Mouse (Mus musculus): Measurements from ENCODE around the gene Catsperd.
"Not testable (repeated sequence)": the region's sequence is repeated elsewhere in the genome, so short reads cannot be mapped to it uniquely, and the experiment has no call there.

Gene Catsperd

GRCm38 (mm10) chr17:56613236-56613844 is 14.6 kb upstream of the Catsperd start, which contains the start of gene Rpl36:
Gene Rpl36 (plus strand): TSS chr17:56613416.
- peak; percentile 98 for DNase-seq

DNA sequence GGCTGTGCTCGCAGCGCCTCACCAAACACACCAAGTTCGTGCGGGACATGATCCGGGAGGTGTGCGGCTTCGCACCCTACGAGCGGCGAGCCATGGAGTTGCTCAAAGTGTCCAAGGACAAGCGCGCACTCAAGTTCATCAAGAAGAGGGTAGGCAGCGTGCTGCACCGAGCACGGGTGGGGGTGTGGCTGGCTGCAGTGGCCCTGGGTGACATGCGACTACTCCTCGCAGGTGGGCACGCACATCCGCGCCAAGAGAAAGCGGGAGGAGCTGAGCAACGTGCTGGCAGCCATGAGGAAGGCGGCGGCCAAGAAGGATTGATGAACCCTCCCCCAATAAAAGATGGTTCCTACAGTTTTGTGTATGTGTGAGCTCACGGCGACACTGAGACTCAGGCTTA is 14.1 kb upstream of the Catsperd start:
- DNase-seq: peak; percentile 51 to 64

DNA sequence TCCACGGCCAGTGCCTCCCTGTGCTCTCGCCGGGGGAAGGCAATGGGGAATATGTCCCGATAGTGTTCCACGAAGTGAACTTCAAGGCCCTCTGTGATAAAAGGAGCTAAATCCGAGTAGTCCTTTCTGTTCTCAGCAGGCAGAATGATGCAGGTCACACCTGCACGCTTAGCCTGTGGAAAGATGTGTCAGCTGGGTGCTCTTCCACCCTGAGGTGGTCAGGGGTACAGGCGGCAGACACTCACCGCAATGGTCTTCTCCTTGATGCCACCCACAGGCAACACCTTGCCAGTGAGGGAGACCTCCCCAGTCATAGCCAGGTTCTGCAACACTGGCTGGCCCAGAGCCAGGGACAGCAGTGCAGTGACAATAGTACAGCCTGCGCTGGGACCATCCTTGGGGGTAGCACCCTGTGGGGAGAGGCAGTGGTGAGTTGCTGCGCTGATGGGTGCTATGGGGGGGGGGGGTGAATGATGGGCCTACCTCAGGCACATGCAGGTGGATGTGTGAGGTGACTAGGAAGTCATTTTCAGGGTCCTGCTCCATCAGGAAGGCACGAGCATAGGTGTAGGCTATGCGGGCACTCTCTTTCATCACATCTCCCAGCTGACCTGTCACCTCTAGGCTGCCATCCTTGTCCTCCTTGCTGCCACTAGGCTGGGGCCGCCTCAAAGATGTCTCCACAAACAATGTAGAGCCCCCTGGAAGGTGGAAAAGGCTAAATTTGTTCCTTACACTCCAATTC is 13.4 kb upstream of the Catsperd start:
- DNase-seq: peak in 1 of 2 experiments; percentile 55

GRCm38 (mm10) chr17:56615136-56615784 is 12.7 kb upstream of the Catsperd start:
- DNase-seq: no peak

GRCm38 (mm10) chr17:56615792-56616191 is 12.2 kb upstream of the Catsperd start:
- DNase-seq: no peak

DNA sequence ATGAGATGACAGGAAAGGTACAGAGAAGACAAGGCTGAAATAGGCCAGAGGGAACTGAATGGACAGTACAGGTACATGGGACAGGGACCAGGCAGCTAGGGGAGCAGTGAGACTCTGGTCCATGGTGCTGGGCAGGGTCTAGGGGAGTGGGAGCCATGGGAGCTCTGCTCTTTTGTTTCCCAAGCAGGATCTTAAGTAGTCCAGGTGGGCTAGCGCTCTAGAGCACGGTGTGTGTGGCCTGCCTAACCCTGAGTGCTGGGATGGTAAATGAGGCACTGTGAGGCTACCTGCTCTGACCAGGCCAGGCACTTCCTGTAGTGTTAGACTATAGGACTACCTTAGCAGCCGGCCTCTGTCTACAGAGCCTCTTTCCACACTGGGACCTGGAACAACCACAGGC is 11.2 kb upstream of the Catsperd start:
- DNase-seq: no peak

- no peak for DNase-seq
Measured at GRCm38 (mm10) chr17:56617628-56618027, 10.3 kb upstream of the Catsperd start.

DNA sequence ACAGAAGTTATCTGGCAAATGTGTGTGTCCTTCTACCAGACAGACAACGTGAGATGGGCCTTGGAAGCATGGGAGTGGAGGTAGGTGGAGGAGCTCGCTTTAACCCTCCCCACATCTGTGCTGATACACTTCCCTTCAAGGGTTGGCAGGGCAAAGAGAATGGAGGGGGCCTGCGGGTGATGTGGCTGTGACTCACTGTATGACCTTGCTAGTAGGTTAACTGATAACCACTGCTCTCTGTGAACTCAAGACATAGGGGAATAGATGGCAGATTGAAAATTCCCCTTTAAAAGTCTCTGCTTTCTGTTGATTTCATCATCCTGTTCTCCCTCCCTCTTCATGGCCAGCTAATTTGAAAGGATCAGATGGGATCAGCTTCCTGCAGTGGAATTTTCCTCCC is 2.4 kb upstream of the Catsperd start:
- no peak for DNase-seq

- DNase-seq: no peak
Measured at GRCm38 (mm10) chr17:56626260-56626659, 1.7 kb upstream of the Catsperd start.

DNA sequence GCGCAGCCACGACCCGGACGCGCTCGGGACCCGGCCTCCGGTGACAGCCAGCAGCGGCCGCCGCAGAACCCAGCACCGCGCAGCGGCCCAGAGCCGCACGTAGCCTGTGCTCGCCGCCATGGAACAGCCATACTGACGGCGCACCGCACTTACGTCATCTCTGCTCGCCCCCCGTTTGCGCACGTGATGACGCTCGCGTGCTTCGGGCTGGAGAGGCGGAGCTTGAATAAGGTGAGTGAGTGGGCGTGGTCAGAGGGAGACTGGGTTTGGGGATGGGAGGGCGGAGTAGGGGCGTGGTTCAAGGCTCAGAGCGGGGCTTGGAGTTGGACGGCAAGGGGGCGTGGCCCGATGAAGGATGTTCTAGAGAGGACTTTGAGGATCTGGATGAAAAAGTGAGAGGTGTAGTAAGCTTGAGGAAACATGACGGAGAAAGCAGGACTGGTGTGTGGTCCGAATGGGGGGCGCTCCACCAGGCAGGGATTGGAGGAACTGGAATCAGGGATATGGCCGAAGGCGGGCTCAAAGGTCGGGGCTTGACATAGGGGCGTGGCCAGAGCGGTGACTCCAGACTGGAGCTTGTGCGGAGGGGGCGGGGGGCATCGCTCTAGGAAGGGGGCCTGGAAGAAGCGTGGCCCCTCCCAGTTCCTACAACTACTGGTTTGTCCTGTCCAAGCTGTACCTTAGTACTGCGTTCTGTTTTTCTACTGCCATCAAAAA is 1.0 kb upstream of the Catsperd start, which contains the start of gene Lonp1:
Lonp1 (minus strand) TSS at position 134 of the 717 bp plus-strand sequence.
- DNase-seq: peak; percentile 99

- DNase-seq: not testable (repeated sequence)
Measured at GRCm38 (mm10) chr17:56629800-56630781, 2.1 kb downstream of the Catsperd start.

DNA sequence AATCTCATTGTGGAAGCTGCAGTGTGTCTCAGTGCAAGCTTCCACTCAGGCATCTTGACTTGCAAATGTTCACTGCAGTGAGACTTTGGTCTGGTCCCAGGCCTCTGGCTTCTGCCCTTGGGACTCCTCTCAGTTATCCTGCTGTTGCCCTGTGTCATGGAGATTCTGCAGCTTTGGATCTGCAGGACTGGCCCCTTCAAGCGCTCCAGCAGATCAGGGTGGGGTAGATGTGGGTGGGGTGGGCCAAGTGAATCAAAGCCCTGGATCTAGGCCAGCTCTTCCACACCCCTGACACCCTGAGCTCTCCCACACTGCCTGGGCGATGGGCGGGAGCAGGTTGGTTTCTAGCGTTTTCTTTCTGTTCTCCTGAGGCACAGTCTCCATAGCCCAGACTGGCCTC is 3.9 kb downstream of the Catsperd start:
- DNase-seq: no peak

DNA sequence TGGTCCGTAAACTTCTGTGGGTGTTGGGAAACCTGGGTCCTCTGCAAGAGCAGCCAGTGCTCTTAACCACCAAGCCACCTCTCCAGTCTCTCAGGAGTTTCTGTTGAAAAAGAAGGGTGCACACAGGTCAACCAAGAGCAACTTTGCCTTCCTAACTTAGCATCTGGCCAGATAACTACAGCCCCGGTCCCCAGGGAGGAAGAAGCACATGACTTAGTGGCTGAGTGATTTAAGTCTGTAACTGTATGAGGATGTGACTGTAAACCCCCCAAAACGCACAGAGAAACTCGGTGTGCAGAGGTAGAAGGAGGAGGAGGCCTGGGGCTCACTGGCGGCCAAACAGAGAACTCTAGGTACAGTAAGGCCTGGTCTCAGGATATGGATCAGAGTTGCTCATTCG is 6.1 kb downstream of the Catsperd start:
- DNase-seq: no peak

GRCm38 (mm10) chr17:56643237-56643636 is 15.3 kb downstream of the Catsperd start:
- no peak for DNase-seq

- DNase-seq: no peak
Measured at GRCm38 (mm10) chr17:56647546-56647945, 19.6 kb downstream of the Catsperd start.

DNA sequence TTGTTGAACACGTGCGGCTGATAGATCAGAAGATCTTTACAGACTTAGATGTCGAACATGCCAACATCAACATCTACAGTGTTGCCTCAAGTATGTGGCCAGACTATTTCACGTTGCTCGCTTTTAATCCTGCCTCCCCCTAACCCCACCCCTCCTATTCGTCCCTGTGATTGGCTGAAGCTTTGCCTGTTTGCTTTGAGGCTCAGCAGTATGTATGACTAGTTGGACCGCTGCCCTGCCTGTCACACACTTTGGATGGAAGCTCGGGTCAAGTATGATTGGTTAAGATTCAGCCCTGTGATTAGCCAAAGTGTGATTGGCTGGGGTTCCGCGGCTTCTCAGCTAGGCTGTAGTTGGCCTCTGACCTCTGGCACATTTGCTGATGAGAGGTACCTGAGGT is 23.9 kb downstream of the Catsperd start:
- peak; percentile 55 to 68 for DNase-seq

GRCm38 (mm10) chr17:56654771-56655170 is 26.8 kb downstream of the Catsperd start:
- no peak for DNase-seq

DNA sequence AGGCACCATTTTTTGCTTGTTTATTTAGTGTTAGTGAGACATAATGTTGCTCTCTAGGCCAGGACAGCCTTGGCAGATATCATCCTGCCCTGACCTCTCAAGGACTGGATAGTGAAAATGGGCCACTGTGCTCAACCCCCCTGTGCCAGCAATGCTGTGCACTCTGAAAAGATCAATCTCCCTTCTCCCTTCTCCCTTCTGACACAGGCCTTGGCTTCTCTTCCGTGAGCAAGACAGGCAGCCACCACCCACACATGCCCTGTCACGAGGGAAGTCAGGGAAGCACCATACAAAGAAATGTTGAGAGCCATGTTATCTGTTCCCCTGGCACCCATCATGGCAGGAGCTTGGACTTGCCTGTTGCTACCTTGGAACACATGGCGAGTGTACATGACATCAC is 27.4 kb downstream of the Catsperd start:
- no peak for DNase-seq

GRCm38 (mm10) chr17:56656171-56656570 is 28.2 kb downstream of the Catsperd start:
- no peak for DNase-seq

- no peak for DNase-seq
Measured at GRCm38 (mm10) chr17:56663659-56664058, 35.7 kb downstream of the Catsperd start.

- DNase-seq: peak; percentile 43 to 52
Measured at GRCm38 (mm10) chr17:56664333-56664732, 36.4 kb downstream of the Catsperd start.

GRCm38 (mm10) chr17:56666384-56666783 is 38.4 kb downstream of the Catsperd start:
- DNase-seq: no peak
